Mouse (Mus musculus) urinary bladder, adult 2 months (tissue): ENCODE data around the gene 6030408B16Rik. TPM values are rescaled to one million over a fixed set of nuclear protein-coding genes. Genes with fewer than 3 reads are reported as not detected.

Source experiments
- DNase-seq: peaks from one replicate; pipeline ENCODE4 v3.0.0; 2022; ENCODE audit warnings: low spot score
- polyA plus RNA-seq: library from polyadenylated mRNA; depleted of rRNA; stranded (reverse); fragments of >200 nt; gene quantifications from 2 replicates; pipeline ENCODE4 v1.2.3, GENCODE M21; 2012; rRNA removed

Gene 6030408B16Rik
- 2.2 and 3.5 TPM in 2 replicates for polyA plus RNA-seq

- no peak for DNase-seq
These were observed at the start of gene 6030408B16Rik for GRCm38 (mm10) chr15:101293025-101293621. TSS of gene 6030408B16Rik (plus strand) at chr15:101293212.

DNA sequence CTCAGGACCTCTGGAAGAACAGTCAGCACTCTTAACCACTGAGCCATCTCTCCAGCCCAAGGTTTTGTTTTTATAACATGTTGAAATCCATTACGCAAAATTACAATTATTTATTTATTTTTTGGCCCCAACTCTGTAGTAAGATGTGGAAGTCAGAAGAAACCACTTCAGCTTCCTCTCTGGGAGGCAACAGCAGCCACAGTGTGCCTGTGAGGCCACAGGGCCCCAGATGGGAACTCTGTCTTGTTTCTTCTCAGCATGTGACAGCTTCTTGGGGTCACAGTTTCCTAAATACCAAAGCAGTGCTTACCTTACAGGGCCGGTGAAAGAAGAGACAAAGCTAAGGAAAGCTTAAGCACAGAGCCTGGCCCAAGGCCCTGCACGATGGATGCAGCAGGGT lies 49.0 kb upstream of the 6030408B16Rik start:
- DNase-seq: no peak

DNA sequence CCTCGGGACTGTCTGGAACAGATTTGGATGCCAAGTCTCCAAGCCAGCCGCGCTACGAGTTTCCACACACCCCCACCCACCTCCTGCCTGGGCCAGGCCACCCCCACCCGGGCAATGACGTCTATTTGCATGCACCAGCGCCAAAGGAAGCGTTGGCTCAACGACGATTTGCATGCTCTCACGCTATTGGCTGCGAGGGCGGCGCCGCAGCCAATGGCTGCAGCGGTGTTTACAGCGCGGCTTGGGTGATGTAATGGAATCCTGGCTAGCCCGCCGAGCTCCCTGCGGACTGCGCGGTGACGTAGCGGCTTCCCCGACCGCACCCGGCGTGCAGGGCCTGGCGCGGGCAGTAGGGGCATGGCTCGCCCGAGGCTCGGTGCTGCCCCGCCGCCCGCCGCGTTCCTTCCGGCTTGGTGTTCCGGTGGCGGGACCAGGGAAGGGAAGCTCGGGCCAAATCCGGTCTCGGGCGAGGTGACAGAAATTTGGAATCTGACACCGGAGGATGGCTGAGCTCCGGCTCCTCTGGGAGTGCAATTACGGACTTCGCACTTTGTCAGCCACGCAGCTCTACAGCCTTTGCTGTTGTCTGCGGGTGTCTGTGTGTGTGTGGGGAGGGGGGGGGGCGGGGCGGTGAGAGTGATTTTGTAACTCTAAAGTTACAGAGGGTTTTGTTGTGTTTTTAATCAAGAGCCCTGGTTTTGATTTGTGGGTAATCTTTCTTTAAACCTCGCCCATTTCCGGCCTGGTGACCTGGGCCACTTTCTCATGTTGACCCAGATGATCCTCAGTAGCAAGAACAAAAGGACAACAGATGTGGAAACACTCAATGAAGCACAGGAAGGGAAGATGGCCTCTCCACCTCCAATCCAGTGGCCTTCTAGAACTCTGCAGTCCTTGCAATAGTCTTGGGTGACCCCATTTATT lies 46.5 kb upstream of the 6030408B16Rik start:
- DNase-seq: peak; percentile 90

- no peak for DNase-seq
These were observed 45.9 kb upstream of the 6030408B16Rik start for GRCm38 (mm10) chr15:101247155-101247498.

DNA sequence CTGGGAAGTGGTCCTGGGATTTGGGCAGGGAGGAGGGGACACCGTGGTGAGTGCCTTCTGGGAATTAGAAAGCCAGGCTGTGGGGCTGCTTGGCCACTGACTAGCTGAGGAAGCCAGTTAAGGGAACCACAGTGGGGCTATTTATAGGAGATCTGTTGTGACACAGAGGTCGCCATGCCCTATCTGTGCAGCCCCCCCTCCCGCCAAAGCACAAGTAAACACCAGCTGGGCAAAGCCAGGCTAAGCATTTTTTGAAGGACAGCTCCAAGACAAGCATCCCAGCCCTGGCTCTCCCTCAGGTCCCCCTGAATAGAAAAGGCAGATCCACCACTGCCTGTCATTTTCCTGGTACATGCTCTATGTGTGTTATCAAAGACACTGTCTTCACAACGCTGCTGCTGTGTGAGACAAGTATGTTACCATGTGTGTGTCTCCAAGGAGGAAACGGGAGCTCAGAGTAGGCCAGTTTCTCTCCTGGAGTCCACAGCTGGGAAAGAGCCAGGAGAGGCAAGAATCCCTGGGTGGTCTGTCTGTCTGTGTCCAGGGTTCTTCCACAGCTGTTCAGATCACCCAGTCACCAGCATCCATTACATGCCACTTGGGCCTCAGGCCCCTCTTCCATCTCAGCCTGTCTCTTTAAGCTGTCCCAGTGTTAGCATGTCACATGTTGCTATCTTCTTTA lies 44.8 kb upstream of the 6030408B16Rik start:
- no peak for DNase-seq

- no peak for DNase-seq
These were observed 42.7 kb upstream of the 6030408B16Rik start for GRCm38 (mm10) chr15:101250220-101250800.

DNA sequence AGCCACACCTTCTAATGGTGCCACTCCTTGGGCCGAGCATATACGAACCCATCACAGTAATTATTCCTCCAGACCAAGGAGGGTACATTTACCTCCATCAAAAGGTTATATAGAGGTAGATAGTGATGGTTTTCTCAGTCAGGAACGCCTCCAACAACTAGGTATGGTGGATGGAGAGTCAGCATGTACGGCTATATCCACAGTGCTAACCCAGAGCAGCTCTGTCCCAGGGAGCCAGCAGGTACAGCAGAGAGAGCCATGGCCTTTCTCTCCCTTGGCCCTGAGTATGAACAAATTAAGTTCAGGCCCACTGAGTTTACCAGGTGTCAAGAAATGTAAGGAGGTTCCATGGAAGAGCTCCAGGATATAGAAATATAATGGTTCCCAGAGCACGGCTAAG lies 41.1 kb upstream of the 6030408B16Rik start:
- no peak for DNase-seq

DNA sequence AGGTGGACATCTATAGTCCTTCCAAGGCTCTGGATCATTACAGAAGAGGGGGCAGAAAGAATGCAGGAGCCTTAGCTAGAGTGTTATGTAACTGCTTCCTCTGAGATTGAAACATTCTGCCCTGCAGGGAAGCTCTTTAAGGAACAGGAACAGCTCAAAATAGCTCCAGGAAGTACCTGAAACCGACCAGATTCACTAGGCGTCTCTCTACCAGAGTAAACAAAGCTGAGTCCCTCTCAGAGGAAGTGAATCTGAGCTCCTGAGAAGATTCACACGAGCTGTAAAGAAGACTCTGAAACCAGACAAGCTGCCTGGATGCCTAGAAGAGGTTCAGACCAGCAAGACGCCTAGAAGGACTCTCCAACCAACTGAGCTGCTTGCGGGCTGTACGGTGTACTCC lies 40.4 kb upstream of the 6030408B16Rik start:
- DNase-seq: no peak

DNA sequence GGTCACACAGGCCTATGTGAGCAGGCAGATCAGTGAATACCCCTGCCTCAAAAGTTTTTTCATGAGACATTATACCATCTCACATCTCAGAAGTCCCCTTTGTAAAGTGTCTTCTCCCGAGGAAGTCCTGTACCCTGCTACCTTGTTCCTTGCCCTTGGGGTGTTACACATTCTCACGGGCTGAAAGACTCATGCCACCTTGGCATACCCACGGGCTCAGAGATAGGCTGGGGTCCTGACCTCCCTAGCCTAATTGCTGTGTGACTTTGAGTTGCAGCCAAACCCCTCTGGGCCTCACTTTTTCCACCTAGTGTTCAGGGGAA lies 39.5 kb upstream of the 6030408B16Rik start:
- DNase-seq: no peak

DNA sequence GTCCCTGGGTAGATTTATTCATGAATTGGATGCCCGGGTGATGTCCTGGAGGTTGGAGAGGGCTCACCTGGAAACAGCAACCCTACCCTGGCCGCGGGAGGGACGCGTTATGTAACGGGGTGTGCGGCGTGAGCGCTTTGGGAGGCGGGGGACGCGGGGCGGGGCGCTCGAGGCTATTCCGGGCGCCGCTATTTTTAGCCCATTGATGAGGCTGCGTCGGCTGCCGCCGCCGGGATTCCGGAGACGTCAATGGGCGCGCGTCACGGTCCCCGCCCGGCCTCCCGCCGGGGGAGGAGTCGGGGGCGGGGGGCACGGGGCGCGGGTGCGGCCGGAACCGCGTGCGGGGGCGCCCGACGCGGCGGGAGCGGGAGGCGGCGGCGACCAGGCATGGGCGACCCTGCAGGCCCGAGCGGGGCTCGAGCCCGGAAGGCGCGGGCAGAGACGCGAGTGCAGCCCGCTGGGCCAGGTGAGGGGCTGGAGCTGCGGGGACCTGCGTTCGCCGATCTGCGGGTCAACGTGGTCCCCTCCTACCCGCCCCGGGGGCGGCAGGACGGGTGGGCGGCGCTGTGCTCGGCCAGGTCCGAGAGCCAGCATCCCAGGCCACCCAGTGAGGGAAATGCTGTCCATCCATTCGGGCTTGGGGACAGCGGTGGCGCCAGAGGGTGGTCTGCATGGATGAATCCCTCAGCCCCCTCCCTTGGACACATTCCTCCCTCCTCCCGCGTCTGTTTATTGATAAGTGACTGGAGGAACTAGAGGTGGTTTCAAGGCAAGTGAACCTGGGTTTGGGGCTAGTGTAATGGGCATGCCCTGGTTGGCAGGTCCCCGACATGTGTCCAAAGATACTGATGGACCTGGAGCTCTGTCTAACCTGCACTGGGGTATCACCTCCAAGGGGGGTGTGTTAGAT lies 38.9 kb upstream of the 6030408B16Rik start, which contains the start of gene Nr4a1:
Nr4a1 (plus strand) TSS at position 384 of the 910 bp plus-strand sequence.
- peak; percentile 58 for DNase-seq

DNA sequence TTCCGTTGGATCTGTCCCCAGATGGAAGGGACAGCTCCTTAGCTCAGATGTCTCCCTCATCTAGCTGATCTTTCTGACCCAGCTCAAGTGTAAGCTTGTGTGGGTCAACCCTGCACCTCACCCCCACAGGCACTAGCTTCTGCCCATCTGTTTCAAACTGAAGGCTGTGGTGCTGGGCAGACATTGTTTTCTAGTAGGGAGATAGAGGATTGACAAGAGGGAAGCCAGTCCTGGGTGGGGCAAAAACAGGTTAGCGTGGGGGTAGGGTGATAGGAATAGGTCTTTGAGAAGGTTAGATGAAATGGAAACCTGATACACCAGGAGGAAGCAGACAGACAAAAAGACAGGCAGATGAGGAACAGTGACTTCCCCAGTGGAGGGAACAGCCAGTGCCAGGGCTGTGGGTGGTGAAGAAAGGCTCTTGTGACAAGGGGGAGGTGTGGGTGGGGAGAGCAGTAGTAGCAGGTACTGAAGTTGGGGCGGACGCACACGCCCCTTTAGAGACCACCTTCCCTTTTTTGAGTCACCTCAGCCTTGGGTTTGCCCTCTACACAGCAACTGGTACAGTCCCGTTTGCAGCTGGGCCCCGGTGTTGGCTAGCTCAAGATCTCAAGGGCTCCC lies 37.1 kb upstream of the 6030408B16Rik start:
- no peak for DNase-seq

DNA sequence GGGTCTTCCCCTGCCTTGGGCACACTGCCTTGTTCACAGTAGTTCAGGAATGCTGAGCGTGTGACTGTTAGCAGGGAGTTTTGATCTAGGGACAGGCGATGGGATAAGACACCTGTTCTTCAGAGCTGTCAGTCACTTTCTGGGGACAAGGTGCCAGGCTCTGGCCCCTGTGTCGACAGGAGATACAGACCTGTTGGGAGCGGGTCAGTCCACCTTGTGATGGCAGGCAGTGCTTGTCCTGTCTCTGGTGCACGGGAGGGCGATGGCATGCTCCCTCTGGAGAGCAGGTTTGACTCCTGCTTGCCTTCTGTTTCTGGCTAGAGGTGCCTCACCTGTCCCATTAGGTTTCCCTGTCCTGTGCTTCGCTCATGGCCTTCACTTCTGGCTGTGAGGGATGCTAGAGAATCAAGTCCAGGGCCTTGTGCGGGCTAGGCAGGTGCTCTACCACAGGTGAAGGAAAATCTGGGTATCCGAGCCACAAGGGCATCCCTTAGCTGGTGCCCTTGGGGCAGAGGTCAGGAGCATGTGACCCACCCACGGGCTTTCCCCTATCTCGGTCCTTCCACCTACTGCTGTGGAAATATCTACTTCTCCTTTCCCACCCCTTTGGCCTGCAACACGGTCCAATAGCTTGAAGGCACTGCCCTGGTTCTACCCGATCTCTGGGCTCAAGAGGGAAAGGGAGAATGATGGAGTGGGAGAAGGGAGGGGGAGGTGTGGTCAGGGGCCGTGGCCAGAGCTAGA lies 36.4 kb upstream of the 6030408B16Rik start:
- DNase-seq: no peak

DNA sequence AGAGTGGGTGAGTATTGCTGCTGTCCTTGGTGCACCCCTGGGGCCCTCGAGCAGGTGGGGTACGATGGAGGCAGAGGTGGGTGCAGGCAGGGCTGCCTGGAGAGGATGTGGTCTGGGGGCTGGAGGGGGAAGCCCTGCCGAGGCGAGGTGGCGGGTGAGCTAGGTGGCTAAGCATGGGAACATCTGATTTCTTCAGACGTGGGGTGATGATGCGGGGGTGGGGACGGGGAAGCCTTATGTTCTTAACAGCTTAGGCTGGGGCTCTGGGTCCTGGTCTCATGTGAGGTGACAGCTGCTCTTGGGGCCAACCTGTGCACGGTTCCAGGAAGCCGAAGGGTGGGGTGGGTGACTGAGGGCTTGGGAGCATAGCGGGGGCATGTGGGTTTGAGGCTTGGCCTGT lies 34.6 kb upstream of the 6030408B16Rik start:
- DNase-seq: no peak

- DNase-seq: no peak
These were observed 33.1 kb upstream of the 6030408B16Rik start for GRCm38 (mm10) chr15:101259922-101260321.

GRCm38 (mm10) chr15:101260387-101260786 lies 32.6 kb upstream of the 6030408B16Rik start:
- no peak for DNase-seq

- DNase-seq: no peak
These were observed 32.0 kb upstream of the 6030408B16Rik start for GRCm38 (mm10) chr15:101260874-101261622.

- DNase-seq: no peak
These were observed 30.5 kb upstream of the 6030408B16Rik start for GRCm38 (mm10) chr15:101262502-101262901.

DNA sequence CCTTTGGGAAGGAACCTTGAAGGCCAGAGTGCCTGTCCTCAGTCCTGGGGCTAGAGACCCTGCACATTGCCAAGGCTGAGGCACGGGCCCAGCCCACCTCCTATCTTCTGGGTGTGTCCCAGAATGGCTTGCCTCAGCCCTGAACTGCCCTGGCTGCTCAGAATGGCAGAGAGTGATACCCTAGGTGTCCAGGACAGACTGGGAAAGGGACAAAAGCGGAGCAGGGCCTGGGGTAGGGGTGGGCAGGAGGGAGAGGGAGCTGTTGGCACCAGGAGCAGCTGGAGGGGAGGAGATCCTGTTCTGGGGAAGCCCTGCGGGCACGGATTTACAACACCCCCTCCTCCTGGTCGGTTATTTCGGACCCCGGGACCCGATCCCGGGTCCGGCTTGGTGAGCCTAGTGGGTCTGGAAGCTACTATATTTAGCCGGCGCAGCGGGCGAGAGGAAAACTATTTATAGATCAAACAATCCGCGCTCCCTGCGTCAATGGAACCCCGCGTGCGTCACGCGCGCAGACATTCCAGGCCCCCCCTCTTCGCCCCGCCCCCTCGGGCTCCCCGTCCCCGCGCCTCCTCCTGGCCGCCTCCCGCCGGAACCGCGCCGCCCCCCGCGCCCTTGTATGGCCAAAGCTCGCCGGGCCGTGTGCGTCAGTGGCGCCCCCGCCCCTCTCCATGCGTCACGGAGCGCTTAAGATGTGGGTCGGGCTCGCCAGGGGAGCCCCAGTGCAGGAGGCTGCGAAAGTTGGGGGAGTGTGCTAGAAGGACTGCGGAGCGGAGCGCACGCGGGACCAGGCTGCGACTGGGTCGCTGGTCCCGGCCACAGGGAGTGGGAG lies 26.7 kb upstream of the 6030408B16Rik start:
- DNase-seq: peak; percentile 88
